Mouse (Mus musculus): ENCODE data around the gene Ffar2.
"Not testable (repeated sequence)": the region's sequence is repeated elsewhere in the genome, so short reads cannot be mapped to it uniquely, and the experiment has no call there.

DNA sequence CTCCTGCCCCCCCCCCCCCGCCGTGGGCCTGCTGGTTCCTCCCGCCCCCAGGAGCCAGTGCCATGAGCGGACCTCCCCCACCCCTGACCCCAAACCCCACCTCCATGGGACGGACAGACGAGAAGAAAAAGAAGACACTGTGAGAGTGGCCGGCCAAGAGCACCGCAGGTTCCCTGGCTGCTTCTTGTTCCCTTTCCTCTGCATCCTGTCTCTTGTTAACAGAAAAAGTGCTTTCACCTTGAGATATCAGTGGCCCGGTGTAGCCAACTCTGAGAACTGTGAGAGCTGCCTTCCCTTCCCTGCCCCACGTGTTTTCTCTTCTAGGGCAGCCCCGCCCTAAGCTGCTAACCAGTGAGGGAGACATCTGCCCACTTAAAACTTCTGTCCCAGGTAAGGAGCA, 9.1 kb upstream of the Ffar2 start:
- TF ChIP-seq CTCF, EP300 (IDR thresholded peaks at IDR 0.05; ENCODE audit: low read depth): not testable (repeated sequence)
